Mouse (Mus musculus): Measurements from ENCODE around the gene Zfp536.
"Not testable (repeated sequence)": the region's sequence is repeated elsewhere in the genome, so short reads cannot be mapped to it uniquely, and the experiment has no call there.

Gene Zfp536

DNA sequence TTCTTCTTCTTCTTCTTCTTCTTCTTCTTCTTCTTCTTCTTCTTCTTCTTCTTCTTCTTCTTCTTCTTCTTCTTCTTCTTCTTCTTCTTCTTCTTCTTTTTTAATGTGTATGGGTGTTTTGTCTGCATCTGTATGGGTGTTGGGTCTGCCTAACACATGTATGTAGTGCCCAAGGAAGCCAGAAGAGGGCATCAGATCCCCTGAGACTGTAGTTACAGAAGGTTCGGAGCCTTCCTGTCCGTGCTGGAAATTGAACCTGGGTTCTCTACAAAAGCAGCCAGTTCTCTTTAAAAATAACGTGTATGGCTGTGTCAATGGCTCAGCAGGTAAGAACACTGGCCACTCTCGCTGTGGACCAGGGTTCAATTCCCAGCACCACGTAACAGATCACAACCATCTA is 167.0 kb downstream of the Zfp536 start:
- no peak for DNase-seq (ENCODE audit: low spot score)

GRCm38 (mm10) chr7:37603525-37603909 is 169.9 kb downstream of the Zfp536 start:
- DNase-seq (ENCODE audit: low spot score): not testable (repeated sequence)

- no peak for DNase-seq (ENCODE audit: low spot score)
Measured at GRCm38 (mm10) chr7:37602871-37603524, 170.4 kb downstream of the Zfp536 start.

DNA sequence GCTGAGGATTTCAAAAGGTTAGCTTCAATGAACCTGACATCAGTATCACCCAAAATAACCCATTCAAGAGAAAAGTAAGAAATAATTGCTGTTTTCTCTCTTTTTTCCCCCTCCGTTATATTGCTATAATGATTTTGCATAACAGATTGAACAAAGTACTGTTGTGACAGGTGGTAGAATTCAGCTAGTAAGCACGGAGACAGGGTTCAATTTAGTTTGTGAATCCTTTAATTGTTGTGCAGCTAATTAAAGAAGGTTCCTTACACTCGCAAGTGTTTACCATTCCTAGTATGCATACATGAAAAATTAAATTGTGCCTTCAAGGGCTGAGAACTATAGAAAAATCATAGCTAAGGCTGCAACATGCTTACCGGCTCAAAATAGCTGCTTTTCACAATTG is 173.1 kb downstream of the Zfp536 start:
- DNase-seq (ENCODE audit: low spot score): no peak

GRCm38 (mm10) chr7:37594211-37595030 is 179.0 kb downstream of the Zfp536 start:
- DNase-seq (ENCODE audit: low spot score): no peak

GRCm38 (mm10) chr7:37593566-37593965 is 179.9 kb downstream of the Zfp536 start:
- DNase-seq (ENCODE audit: low spot score): no peak

- DNase-seq (ENCODE audit: low spot score): no peak
Measured at GRCm38 (mm10) chr7:37586694-37587093, 186.7 kb downstream of the Zfp536 start.

GRCm38 (mm10) chr7:37581262-37581661 is 192.2 kb downstream of the Zfp536 start:
- no peak for DNase-seq (ENCODE audit: low spot score)

DNA sequence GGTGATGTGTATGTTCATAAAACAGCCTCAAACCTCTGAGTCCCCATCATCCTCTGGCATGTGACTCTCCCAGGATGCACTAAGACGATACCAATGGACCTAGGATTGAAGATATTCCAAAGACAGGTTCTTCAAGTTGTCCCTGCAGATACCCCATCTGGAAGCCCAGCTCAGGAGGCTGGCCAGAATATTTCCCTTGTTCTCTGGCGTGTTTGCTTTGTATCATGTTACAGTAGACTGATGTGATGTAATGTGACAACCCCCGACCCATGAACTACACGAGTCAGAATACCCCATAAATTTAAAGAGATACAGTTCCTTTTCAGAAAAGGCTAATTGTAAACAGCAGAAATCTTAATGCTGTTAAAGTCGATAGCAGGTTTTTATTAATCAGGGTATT is 192.9 kb downstream of the Zfp536 start:
- no peak for DNase-seq (ENCODE audit: low spot score)

DNA sequence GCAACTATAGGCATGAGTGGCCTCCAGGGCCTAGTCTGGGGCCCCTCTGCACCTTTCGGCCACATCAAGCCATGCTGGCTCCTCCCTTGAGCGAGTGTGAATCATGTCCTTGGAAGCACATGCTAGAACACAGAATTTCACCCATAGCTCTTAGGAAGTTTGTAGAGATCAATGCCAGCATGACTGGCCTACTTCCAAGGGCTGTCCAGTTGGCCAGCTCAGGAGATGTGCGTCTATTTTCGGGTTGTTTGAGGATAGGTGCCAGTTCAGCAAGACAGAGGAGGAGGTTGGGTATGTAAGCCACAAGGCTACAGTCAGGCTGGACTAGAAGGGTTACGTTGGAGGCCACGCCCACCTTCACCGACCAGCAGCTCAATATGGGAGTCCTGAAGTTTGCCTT is 201.4 kb downstream of the Zfp536 start:
- DNase-seq (ENCODE audit: low spot score): no peak

- no peak for DNase-seq (ENCODE audit: low spot score)
Measured at GRCm38 (mm10) chr7:37568811-37569500, 204.5 kb downstream of the Zfp536 start.

DNA sequence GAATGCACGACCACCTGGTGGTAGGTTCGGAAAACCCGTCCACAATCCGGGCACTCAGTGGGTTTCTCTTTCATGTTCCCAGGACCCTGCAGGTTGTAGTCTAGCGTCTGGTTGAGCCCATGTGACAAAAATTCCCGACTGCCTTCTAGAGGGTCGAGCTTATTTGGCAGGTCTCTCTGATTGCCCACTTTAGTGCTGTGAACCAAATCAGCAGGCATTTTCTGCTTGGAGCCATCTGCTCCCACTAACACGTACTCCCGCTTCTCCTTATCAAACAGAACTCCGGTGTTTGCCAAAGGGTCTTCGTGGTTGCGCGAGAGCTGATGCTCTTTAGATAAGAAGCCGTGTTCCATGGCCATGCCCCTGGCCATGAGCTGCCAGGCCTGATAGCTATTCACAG is 205.4 kb downstream of the Zfp536 start:
- DNase-seq (ENCODE audit: low spot score): no peak

DNA sequence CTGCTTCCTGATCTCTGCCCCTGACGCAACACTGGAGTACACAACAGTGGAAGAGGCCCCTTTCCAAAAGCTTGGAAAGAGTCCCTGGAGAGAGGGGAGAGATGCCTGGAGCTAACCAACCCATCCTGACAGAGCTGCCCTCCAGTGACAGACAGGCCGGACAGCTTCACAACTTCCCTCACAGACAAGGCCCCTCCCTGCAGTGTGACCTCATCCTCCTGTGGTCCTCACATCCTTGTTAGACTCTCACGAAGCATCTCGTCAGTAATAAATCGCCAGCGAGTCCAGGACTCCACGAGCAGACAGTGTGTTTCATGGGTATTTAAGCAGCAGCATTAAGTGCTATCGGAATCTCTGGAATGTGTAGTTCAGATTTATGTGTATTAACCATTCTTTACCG is 207.4 kb downstream of the Zfp536 start:
- DNase-seq (ENCODE audit: low spot score): no peak

- DNase-seq (ENCODE audit: low spot score): no peak
Measured at GRCm38 (mm10) chr7:37565371-37565770, 208.1 kb downstream of the Zfp536 start.

DNA sequence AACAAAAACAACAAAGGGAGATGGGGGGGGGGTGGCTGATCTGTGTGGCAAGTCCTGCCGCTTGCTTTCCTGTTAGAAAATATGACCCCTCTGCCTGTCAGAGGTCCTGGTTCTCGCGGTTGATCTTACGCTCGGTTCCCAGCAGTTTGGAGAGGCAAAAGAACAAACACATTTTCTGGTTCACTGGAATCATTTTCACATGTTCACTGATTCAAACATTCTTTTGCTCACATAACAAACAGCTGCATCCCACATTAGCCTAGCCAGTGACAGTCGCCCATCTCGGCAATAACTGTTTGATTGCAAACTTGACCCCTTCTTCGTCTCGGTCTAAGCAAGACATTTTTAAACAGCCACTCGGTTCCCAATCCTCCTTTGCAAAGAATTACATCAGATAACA is 208.8 kb downstream of the Zfp536 start:
- no peak for DNase-seq (ENCODE audit: low spot score)

GRCm38 (mm10) chr7:37563831-37564400 is 209.5 kb downstream of the Zfp536 start:
- no peak for DNase-seq (ENCODE audit: low spot score)

DNA sequence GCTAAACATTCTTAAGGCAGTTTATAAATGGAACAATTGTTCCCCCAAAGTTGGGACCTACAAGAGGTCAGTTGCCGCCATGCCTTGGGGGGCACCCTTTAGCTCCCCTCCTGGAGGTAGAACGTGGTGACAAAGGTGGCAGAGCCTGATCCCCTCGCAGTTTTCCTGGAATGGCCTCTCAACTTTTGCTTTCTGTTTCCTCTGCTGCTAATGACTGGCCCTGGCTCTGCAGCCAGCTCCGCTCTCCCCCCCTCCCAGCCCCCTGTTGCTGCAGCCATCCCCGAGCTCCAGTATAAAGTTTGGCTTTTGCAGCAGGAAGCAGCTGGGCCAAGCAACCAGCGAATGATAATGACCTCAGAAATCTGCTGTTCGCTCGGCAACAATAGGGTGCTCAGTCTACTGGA is 210.3 kb downstream of the Zfp536 start:
- peak; percentile 19 for DNase-seq (ENCODE audit: low spot score)

DNA sequence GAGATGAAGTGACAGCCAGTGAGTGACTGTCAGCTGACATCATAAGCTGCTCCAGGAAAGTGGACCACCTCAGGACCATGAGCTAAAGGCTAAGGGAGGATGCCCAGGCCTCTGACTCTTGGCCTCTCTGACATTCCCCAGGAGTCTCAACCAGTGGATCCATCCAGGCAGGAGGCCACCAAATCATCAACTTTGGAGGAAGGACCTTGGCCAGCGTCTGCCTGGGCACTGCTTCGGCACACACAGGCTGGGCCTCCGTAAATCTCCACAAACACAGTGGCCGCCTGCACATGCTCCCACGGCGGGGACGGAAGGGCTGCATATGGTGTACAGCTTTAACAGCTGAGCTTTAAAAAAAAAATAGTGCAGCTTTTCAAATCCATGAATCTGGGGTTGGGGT is 210.9 kb downstream of the Zfp536 start:
- DNase-seq (ENCODE audit: low spot score): no peak

DNA sequence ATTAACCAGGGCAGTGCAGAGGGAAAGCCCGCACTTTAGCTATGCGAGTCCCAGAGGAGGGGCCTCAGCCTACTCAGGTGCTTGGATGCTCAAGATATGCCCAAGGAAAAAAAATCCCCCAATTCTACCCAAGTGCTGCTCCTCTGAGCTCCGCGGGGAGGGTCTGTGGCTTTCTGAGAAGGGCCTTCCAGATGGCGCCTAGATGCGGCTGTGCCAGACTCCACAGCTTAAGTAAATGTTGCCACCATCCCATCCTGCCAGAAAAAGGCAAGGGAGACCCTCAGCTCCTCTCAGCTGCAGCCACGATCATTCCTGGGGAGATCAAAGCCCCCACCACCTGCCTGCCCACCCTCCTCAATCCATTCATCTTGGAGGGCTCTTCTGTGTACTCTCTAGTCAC is 212.9 kb downstream of the Zfp536 start:
- DNase-seq (ENCODE audit: low spot score): no peak

- no peak for DNase-seq (ENCODE audit: low spot score)
Measured at GRCm38 (mm10) chr7:37559851-37560250, 213.6 kb downstream of the Zfp536 start.

GRCm38 (mm10) chr7:37559341-37559740 is 214.1 kb downstream of the Zfp536 start:
- no peak for DNase-seq (ENCODE audit: low spot score)

DNA sequence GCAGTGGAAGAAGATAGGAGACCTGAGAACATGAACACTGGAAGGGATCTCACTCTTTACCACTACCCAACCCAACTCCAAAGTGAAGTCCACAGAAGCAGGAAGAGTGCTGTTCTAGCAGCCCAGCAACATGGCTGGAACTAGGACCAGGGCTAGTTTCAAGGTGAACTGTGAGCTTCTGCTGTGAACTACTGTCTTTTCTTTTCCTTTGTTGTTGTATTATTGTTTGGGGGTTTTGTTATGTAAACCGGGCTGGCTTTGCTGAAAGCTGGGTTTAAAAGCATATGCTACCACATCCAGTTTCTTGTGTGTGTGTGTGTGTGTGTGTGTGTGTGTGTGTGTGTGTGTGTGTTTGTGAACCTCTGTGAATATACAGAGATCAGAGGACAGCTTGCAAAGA is 216.6 kb downstream of the Zfp536 start:
- no peak for DNase-seq (ENCODE audit: low spot score)

DNA sequence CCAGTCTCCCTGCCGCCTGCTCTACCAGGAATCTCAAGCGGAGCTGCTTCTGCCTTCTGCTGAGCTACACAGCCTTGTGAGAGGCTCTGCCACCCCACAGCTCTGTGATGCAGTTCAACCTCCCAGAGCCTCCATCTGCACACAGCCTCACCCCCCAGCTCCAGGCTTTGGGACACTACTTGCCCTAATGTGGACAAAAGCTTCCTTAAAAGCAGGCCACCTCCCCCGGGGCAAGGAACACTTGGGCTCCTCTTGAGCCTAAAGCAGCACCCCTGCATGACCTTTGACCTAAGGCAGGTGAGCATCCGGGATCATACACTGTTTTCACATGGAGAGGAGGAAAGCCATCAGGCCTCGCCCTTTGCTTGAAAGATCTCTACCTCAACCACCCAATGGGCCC is 219.0 kb downstream of the Zfp536 start:
- no peak for DNase-seq (ENCODE audit: low spot score)
